Mouse (Mus musculus): Measurements from ENCODE around the gene Btla.

Gene Btla

GRCm38 (mm10) chr16:45257567-45257966, 33.5 kb downstream of the Btla start:
- in situ Hi-C loops (cut with MboI), result no loop called here

DNA sequence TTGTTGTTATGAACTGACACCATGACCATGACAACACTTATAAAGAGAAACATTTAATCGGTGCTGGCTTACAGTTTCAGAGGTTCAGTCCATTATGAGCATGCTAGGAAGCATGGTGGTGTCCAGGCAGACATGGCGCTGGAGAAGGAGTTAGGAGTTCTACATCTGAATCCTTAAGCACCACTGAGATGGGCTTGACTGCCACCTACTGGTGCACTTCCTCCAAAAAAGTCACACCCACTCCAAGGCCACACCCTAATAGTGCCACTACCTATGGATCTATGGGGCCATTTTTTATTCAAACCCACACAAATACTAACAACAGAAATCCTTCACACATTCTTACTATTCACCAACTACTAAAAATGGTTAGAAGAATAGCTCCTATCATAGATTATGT, 35.5 kb downstream of the Btla start:
- in situ Hi-C loops (cut with MboI), result no loop called here

- in situ Hi-C loops (cut with MboI), result no loop called here
These were observed 37.2 kb downstream of the Btla start for GRCm38 (mm10) chr16:45261321-45261720.

GRCm38 (mm10) chr16:45262051-45262450, 37.9 kb downstream of the Btla start:
- in situ Hi-C loops (cut with MboI), result no loop called here

- in situ Hi-C loops (cut with MboI), result no loop called here
These were observed 45.8 kb downstream of the Btla start for GRCm38 (mm10) chr16:45269886-45270285.

- in situ Hi-C loops (cut with MboI), result no loop called here
These were observed 59.0 kb downstream of the Btla start for GRCm38 (mm10) chr16:45283093-45283492.

DNA sequence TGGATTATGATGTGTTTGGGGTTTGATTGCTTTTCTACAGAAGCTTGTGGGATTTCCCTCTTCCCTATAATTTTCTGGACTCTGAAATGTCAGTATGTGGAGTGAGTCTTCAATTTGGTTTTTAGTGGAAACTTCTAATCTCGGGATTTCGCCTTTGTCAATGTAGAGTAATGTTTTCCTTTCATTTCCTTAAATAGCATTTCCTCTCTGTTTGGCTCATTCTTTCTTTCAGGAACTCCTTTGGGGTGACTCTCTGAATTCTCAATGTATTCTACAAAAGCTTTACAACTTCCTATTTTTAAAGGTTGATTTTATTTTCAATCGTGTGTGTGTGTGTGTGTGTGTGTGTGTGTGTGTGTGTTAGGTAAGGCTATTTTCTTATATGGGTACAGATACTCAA, 73.7 kb downstream of the Btla start:
- in situ Hi-C loops (cut with MboI), result no loop called here
